Mouse (Mus musculus) liver, embryonic 16.5 days (tissue): ENCODE measurements around the gene Anp32b. TPM values are rescaled to one million over a fixed set of nuclear protein-coding genes. Genes with fewer than 3 reads are reported as not detected.

ENCODE experiments used
- ATAC-seq: fragments of 200-750 bp; cut with Nextera tagmentation; 2 replicates; pipeline ENCODE4 v1.8.0; 2017; ENCODE audit warnings: low read depth, mild to moderate bottlenecking, moderate number of reproducible peaks, moderate library complexity
- H3K27ac ChIP-seq: fragments of 300-500 bp; sonication (generic); 2 replicates; pipeline ENCODE4 v1.5.1; 2014; ENCODE audit warnings: mild to moderate bottlenecking, low read length
- H3K27me3 ChIP-seq: fragments of 300-500 bp; sonication (generic); 2 replicates; pipeline ENCODE4 v1.6.1; 2014; ENCODE audit warnings: low read depth, low read length, mixed read lengths; ENCODE audit not compliant: control insufficient read depth, insufficient read depth
- H3K36me3 ChIP-seq: fragments of 300-500 bp; sonication (generic); 2 replicates; pipeline ENCODE4 v1.6.1; 2014; ENCODE audit warnings: mild to moderate bottlenecking; ENCODE audit not compliant: control insufficient read depth, insufficient read depth
- H3K4me1 ChIP-seq: fragments of 300-500 bp; sonication (generic); 2 replicates; pipeline ENCODE4 v1.6.1; 2014; ENCODE audit warnings: low read depth, low read length, mixed read lengths; ENCODE audit not compliant: control insufficient read depth
- H3K4me2 ChIP-seq: fragments of 300-500 bp; sonication (generic); 2 replicates; pipeline ENCODE4 v1.6.1; 2014; ENCODE audit warnings: low read depth, low read length, mixed read lengths
- H3K4me3 ChIP-seq: fragments of 300-500 bp; sonication (generic); 2 replicates; pipeline ENCODE4 v1.5.1; 2014; ENCODE audit warnings: low read depth, mild to moderate bottlenecking, low read length
- H3K9ac ChIP-seq: fragments of 300-500 bp; sonication (generic); 2 replicates; pipeline ENCODE4 v1.6.1; 2014; ENCODE audit warnings: low read depth, low read length
- H3K9me3 ChIP-seq: fragments of 300-500 bp; sonication (generic); replicated peaks from 2 replicates; pipeline ENCODE4 v1.6.1; 2016; ENCODE audit warnings: low read length; ENCODE audit not compliant: control insufficient read depth
- WGBS: fragments of 180-500 bp; shearing (Covaris S2); extraction: QIAGEN DNeasy Blood & Tissue Kit; methylation state at CpG from one replicate; pipeline ENCODE4 v1.1.7; 2014; ENCODE audit not compliant: insufficient replicate concordance; 5-methylcytosine and 5-hydroxymethylcytosine counted together
- polyA plus RNA-seq: library from polyadenylated mRNA; unstranded; fragments of >200 nt; fragmentation: Nextera tagmentation; extraction: Ambion mirVana; gene quantifications from 2 replicates; pipeline ENCODE4 v1.2.1, GENCODE M21; 2015

Anp32b gene
- polyA plus RNA-seq, 1 experiment from 2014 or later: 318 TPM

- Histone ChIP-seq H3K4me3 (peak overlapping the region; percentile 66), H3K27me3 (no peaks in the 10 kb centered on the region), H3K4me2 (peak overlapping the region; percentile 92), H3K36me3 (peaks cover 8% of the 10 kb centered on the region), H3K9ac (peak overlapping the region; percentile 55), H3K4me1 (peaks cover 20% of the 10 kb centered on the region), H3K9me3 (no peaks in the 10 kb centered on the region), H3K27ac (no peak overlapping the region)
- peak; percentile 97 for ATAC-seq
- WGBS: 1% methylated on average over 82 of the region's 94 CpGs
These were observed 56.3 kb downstream of the Anp32b start for GRCm38 (mm10) chr4:46506801-46507610.

- Histone ChIP-seq H3K36me3 (no peaks in the 10 kb centered on the region; the same call in 1 of the 2 replicates), H3K27ac (peak overlapping the region; percentile 35; the same call in 1 of the 2 replicates), H3K4me2 (peak overlapping the region; percentile 92), H3K4me3 (peak overlapping the region; percentile 66), H3K27me3 (no peaks in the 10 kb centered on the region), H3K9me3 (no peaks in the 10 kb centered on the region), H3K4me1 (peaks cover 20% of the 10 kb centered on the region), H3K9ac (0 out of 2 replicates have a peak overlapping the region, but pooled peaks have one; percentile 14)
- WGBS: 3% methylated on average over 16 of the region's 16 CpGs
- peak; percentile 11; the same call in 1 of the 2 replicates for ATAC-seq
These were observed 57.2 kb downstream of the Anp32b start for GRCm38 (mm10) chr4:46507736-46508460.

- Histone ChIP-seq H3K9ac (no peak overlapping the region), H3K4me2 (no peak overlapping the region), H3K27ac (no peak overlapping the region), H3K4me3 (no peak overlapping the region), H3K36me3 (peaks cover 10% of the 10 kb centered on the region), H3K9me3 (no peaks in the 10 kb centered on the region), H3K27me3 (no peaks in the 10 kb centered on the region), H3K4me1 (peaks cover 4% of the 10 kb centered on the region)
- WGBS: 79% methylated on average over 2 of the region's 2 CpGs
- ATAC-seq: no peak
These were observed 69.8 kb downstream of the Anp32b start for GRCm38 (mm10) chr4:46520491-46520890.

- ATAC-seq: no peak
- H3K9me3 ChIP-seq: no peaks in the 10 kb centered on the region
- WGBS: 77% methylated on average over 10 of the region's 10 CpGs
These were observed 70.8 kb downstream of the Anp32b start for GRCm38 (mm10) chr4:46521457-46521856.

More at GRCm38 (mm10) chr4:46521457-46521856, 70.8 kb downstream of the Anp32b start:
- no peaks in the 10 kb centered on the region for H3K27me3 ChIP-seq
- H3K27ac ChIP-seq: no peak overlapping the region
- H3K9ac ChIP-seq: no peak overlapping the region
- H3K4me2 ChIP-seq: no peak overlapping the region
- peaks cover 10% of the 10 kb centered on the region for H3K36me3 ChIP-seq
- peaks cover 8% of the 10 kb centered on the region for H3K4me1 ChIP-seq
- no peak overlapping the region for H3K4me3 ChIP-seq

Other genes with a start within 250 kb of the Anp32b start
- not detected in 2 replicates for gene Foxe1, start 107.3 kb upstream of the Anp32b start, polyA plus RNA-seq
- 6.3 and 7.1 TPM in 2 replicates for gene Trmo, start 61.5 kb upstream of the Anp32b start, polyA plus RNA-seq
- 375 and 394 TPM in 2 replicates for gene Hemgn, start 37.4 kb upstream of the Anp32b start, polyA plus RNA-seq
- 40.5 and 48.3 TPM in 2 replicates for gene Nans, start 38.3 kb downstream of the Anp32b start, polyA plus RNA-seq
- 8.2 and 9.0 TPM in 2 replicates for gene Trim14, start 85.2 kb downstream of the Anp32b start, polyA plus RNA-seq
- gene Coro2a, start 151.3 kb downstream of the Anp32b start, polyA plus RNA-seq: 2.7 and 3.9 TPM in 2 replicates
- gene Tbc1d2, start 199.3 kb downstream of the Anp32b start, polyA plus RNA-seq: 0.84 and 0.86 TPM in 2 replicates